Mouse (Mus musculus) G1E-ER4 (cell line): Measurements from ENCODE around the gene Dgcr2. TPM values are rescaled to one million over a fixed set of nuclear protein-coding genes. Genes with fewer than 3 reads are reported as not detected.

ENCODE experiments used
- GATA1 ChIP-seq: IDR thresholded peaks from one replicate; pipeline ENCODE4 v1.8.0; 2012; ENCODE audit warnings: low read length, inconsistent platforms
- polyA plus RNA-seq: library from polyadenylated mRNA; stranded (reverse); fragments of >175 nt; gene quantifications from 2 replicates; pipeline ENCODE4 v1.2.3, GENCODE M21; 2012

The Dgcr2 gene
- polyA plus RNA-seq, 1 experiment, result 17.4 TPM

GRCm38 (mm10) chr16:17921325-17922162 is 23.2 kb upstream of the Dgcr2 start:
- no peak for TF ChIP-seq GATA1

GRCm38 (mm10) chr16:17920586-17920985 is 22.2 kb upstream of the Dgcr2 start:
- TF ChIP-seq GATA1, result no peak

DNA sequence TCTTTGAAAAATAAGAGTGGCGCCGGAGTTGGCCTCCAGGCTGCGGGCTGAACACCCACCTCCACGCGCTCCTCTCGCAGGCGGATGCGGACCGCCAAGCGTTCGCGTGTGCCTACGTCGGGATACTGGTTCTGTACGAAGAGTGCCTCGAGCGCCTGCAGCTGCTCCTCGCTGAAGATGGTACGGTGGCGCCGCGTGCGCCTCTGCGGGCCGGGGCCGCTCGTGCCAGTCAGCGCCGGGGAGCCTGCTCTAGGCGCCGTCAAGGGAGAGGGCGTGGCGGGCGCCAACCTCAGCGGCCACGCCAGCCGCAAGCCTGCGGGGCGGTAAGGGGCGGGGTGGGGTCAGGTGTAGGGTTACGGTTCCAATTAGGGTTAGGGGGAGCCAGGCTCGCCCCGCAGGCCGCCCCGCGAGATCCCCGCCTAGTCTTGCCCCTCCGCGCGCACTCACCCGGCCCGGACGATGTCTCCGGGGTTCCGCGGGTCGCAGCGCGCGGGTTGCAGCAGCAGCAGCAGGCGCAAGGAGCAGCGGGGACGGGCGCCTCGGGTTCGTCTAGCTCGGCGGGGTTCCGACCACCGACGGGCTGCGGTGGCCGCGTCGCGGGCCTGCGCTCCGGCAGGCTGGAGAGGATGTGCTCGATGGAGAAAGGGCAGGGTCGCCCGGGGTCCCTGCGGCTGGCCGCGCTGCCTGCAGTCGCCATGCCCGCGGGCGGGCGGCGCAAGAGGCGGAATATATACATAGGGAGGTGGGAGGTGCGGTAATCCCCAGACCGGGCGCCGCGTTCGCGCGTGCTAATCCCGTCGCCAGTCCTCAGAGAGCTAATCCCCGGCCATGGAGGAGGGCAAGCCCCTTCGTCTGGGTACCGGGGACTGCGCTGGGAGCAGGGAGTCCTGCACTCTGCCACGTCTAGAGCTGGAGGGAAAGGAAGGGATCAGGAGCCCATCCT is 16.2 kb upstream of the Dgcr2 start, which contains the start of gene Gsc2:
Gene Gsc2 (minus strand): TSS at position 753 of the 943 bp plus-strand sequence.
- TF ChIP-seq GATA1, result no peak

GRCm38 (mm10) chr16:17911052-17911595 is 12.8 kb upstream of the Dgcr2 start, which contains the start of gene Ess2:
Gene Ess2 (minus strand): TSS chr16:17911348.
- TF ChIP-seq GATA1, result no peak

DNA sequence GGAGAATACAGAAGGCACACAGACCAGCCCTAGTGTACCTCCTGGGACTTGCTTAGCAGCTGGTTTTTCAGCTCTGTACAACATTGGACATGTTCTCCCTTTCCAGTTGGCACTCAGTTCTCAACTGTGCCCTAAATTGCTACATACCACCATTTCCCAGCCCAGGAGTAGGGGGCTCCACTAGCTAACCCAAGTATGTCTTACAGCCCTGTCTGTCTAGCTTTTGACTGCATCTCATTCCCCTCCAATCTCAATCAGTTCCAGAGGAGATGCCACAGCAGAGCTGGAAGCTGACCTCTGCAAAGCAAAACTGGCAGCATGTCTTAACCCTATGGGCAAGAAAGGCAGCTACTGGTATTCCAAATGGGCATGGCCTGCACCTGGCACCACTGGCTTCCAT is 2.3 kb downstream of the Dgcr2 start:
- no peak for TF ChIP-seq GATA1

DNA sequence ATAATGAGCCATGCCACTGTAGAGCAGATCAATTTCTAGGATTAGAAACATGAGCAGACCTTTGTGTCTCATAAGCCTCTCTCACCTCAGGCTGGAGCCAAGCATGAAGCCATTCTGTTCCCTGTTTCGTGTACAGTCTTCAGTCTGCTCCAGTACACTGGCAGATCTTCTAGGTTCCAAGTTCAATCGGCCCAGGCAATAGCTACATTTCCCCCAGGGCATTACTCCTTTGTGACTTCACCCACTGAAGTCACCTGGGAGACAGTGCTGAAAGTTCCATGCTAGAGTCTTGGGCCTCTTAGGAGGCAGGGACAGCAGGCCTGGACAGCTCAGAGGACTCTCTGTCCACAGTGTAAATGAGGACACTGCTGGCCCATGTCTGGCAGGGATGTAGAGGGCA is 4.4 kb downstream of the Dgcr2 start, which contains the start of gene Tssk1:
Gene Tssk1 (plus strand): TSS at position 301 of the 400 bp plus-strand sequence.
- TF ChIP-seq GATA1, result no peak

- TF ChIP-seq GATA1, result no peak
Observed at GRCm38 (mm10) chr16:17892606-17893005, 5.8 kb downstream of the Dgcr2 start.

- TF ChIP-seq GATA1, result no peak
Observed at GRCm38 (mm10) chr16:17891567-17891959, 6.8 kb downstream of the Dgcr2 start, which contains the start of gene Gm20518. Gene Gm20518 (minus strand): TSS chr16:17891671.

DNA sequence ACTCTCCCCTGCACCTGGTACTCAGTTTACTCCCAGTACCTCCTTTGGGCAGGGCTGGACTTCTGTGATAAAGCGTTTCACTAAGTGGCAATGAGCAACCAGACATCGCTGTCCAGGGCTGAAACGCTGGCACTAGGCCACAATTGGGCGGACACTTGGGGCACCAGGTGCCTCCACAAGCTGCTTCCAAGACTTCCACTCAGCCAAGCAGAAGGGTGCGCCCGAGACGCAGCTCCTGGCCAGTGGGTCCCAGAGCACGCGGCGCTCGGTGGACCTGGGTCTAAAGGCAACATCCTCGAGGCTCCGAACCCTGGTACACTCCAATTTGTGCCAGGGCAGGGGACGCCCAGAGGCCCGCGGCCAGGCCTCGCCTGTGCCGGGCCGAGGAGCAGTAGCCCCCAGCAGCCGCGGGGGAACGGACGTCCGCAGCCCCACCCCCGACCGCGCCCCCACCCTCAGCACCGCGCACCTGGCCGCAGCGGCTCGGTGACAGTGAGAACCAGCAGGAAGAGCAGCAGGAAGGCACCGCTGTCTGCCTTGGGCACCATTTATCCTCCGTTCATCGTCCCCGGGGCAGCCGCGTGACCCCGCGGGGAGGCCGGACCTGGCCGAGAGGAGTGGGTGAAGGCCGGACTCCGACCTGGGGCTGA is 7.3 kb downstream of the Dgcr2 start:
- no peak for TF ChIP-seq GATA1

DNA sequence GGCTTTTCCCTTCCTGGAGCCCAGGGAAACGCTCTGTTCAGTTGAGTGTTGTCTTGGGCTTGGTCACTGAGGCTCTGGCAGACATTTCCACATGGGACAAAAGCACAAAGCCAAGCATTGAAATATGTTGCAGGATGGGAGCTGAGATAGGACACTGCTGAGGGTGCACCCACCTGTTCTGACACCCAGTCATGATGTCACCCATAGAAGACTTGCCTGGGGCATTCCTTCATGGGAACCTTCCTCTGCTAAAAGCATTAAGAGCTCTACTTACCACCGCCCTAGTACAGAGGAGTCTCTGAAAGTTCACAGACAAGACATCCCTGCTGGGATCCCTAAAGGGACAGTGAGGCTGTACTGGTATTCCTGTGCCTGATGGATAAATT is 8.0 kb downstream of the Dgcr2 start:
- TF ChIP-seq GATA1, result no peak

DNA sequence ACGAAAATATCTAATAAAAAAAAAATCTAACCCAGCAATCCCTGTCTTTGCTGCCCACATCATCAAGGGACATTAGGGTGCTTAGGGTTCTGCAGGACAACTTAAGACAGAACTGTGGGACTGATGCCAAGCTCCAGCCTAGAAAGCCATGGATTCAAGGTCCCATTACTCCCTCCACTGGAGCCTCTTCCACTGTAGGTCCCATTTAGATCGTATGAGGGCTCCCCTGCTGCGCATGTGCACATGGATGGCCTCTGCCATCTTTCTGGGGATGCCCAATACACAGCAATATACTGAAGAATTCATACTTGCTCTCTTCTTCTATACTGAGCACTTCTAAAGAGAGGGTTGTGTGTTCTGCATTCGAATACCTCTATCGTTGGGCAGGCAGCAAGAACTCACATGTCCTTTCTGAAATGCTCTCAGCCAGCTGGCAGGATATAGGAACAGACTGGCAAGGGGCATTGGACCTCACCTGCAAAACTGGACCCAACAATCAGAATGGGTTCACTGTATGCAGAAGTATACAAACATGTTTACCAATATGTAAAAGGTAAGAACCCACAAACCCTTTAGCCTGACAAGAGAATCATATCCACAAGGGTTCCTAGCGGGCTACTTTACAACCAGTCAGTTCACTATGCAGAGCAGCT is 8.5 kb downstream of the Dgcr2 start:
- no peak for TF ChIP-seq GATA1

DNA sequence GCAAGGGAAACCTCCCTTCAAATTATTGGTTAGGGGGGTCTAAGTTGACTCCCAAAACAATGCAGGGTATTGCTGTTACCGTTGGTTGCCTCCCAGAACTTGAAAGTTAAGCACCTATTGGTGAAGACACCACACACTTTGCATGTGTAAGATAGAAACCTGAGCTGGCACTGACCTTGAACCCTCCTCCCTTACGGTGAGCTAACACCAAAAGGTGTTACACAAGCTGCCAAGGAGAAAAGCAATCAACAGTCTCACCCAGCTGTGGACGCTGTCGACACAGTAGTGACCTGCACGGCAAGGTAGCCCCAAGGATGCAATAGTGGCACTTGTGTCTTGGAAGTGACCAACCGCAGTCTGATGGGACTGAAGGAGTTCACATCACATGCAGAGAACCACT is 14.2 kb downstream of the Dgcr2 start:
- no peak for TF ChIP-seq GATA1

GRCm38 (mm10) chr16:17882196-17882595 is 16.2 kb downstream of the Dgcr2 start:
- no peak for TF ChIP-seq GATA1

DNA sequence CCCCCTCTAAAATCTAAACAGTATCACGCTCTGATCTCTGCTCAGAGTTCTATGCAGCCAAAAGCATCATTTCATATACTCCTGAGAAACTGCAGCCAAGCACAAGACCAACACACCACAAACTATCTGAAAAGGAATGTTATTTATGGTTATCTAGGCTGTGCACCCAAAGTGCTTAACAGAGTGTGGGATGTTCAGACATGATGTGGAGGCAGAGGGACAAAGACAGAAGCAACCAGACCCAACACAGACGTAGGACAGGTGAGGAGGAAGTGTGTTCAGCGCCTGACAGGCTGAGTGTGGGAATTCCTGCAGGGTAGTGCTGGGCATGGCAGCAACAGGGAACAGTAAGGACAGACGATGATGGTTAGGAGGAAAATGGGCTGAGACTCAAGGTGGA is 18.8 kb downstream of the Dgcr2 start:
- TF ChIP-seq GATA1, result no peak

GRCm38 (mm10) chr16:17876096-17876495 is 22.3 kb downstream of the Dgcr2 start:
- no peak for TF ChIP-seq GATA1
